Mouse (Mus musculus): ENCODE data around the gene Mink1.

Gene Mink1

DNA sequence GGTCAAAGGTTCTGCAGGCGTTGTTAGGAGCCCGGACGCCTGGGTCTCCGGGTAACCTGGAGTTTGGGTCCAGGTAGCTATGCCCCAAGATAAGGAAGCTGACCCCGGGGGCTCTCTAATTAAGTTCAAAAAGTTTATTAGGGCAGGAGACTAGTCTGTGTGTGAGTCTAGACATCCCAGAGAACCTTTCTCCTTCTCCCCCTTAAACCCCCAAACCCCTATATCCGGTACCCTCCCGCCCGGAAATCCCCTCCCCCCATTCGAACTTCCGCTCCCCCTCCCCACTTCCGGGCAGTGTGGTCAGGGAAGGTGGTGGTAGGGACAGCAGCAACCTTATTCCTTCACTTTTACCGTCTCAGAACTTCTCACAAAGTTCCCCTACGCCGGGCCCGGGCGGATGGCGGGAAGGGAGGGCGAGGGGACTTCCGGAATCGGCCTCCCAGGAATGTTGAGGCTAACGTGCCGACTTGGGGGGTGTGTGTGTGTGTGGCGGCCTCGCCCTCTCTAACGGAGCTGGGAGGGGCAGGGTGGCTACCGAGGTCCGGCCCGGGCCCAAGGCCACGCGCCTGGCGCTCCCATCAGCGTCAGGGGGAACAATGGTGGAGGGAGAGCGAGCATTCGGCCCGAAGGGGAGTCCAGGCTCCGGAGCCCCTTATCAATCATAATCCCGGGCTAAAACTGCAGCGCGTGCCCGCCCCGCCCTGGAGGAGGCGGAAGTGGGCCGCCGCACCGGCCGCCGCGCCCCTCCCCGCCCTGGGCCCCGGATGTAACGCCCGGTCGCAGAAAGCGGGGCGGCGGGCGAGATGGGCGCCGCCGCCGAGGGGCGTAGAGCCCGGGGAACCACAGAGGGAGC is 90.9 kb downstream of the Mink1 start:
- no peak for DNase-seq (ENCODE audit: low read depth)

DNA sequence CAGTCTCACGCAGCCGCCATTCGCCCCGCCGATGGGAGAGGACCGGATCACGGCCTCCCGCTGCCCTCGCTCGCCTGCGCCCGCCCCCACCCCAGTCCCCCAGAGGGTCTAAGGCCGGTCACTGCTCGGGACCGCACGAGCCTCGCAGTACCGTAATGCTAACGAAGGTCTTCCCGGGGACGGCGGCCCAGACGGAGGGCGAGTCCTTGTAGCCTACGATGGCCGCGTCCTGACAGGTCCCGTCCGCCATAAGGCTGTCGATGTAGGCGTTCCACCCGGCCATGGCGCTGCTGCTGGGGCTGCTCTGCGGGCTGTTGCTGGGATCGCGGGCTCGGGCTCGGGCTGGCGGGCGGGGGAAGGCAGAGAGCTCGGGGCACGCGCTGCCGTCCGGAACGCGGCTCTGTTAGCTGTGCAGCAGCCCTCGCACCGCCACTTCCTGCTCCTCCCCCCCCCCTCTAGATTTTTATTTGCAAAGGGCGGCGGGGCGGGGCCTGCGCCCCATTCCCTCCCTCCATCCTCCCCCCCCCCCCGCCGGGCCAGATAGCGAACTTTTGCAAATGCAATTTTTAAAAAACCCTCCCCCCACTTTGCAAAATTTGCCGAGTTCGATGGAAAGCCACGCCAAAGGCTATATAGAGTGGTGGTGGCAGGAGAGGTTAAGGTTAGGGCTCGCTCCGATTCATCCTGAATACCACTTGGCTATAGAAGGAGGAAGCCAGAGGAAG is 91.7 kb downstream of the Mink1 start, which contains the start of gene Pfn1:
TSS of gene Pfn1 (minus strand) at position 447 of the 725 bp plus-strand sequence.
- no peak for DNase-seq (ENCODE audit: low read depth)

DNA sequence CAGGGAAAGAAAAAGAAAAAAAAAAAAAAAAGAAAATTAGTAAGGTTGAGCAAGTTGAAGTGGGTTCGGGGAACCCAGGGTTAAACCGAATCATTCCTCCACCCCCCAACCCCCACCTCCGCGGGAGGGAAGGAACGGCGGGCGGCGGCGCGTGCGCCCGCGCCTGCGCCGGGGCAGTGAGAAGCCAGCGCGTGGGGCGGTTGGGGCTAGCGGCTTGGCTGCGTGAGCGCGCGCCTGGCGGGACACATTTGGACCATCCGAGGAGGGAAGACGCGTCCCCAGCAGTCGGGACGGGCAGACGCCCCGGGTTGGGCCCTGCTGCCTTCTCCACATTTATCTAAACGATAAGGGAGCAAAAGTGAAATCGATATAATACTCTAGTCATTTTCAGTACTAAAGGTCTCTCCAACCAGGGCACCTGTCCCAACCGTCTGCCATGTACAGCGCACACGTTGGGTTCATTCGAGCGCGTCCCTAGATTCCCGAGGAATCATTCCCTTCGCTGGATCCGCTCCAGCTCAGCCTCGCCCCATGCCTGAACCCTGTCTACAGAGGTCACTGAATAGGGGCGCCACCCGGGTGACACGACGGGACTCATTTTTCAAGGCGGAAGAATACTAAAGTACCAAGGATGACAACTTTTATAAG is 92.4 kb downstream of the Mink1 start:
- no peak for DNase-seq (ENCODE audit: low read depth)

DNA sequence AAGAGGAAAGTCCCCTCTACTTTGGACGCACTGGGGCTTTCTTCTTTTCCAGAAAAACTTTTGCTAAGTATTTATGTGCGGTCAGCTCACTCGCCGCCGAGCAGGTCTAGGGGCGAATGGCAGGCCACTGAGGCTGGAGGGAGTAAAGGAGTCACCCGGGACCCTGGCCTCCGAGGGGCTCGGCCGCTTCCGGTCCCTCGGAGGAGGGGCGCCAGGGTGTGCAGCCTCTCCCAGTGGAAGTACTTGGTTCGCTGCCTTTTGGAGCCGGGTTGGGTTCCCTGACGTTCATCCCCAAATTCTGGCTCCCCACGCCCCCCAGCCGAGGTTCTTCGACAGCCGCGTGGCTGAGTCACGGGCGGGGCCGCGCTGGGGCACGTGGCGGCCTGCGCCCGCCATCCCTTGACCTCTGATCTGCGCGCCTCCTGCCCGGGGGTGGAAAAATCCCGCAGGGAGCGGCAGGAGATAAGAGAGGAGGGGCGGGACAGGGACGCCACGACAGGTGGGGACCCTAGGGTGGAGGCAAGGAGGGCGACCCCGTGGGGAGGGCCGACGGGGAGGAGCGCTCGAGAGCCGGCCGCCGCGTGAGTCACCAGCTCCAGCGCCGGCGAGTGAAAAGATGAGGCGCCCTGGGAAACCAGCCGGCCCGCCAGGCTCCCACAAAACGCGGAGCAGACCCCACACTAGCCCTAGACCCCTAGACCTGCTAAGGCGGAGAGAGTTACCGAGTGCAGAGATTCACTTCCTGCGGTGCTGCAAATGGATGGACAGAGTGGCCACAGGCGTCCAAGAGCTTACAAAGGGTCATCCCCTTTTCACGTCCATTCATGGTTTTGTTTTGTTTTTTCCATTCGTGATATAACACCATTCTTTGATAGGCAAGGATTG is 93.1 kb downstream of the Mink1 start:
- DNase-seq (ENCODE audit: low read depth): no peak

DNA sequence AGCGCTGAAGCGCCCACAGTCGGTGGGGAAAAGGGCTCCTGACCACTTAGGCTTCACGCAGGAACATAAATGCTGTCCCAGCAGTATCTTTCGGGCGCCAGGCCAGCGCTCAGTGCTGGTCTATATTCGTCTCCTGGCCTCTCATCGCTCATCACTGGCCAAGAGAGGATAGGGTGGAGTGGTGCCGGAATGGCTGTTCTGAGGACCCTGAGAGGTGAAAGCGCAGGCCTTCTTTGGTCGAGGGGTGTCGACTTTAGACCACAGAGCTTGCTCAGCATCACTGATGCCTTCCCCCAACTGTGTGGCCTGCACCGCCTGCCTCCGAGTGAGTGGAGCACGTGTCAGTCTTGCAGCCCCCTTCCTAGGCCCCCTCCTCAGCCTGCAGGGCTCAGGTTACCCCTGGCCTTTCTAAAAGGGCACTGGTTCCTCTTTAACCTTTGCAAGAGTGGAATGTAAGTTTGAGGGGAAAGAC is 93.8 kb downstream of the Mink1 start:
- DNase-seq (ENCODE audit: low read depth): no peak

DNA sequence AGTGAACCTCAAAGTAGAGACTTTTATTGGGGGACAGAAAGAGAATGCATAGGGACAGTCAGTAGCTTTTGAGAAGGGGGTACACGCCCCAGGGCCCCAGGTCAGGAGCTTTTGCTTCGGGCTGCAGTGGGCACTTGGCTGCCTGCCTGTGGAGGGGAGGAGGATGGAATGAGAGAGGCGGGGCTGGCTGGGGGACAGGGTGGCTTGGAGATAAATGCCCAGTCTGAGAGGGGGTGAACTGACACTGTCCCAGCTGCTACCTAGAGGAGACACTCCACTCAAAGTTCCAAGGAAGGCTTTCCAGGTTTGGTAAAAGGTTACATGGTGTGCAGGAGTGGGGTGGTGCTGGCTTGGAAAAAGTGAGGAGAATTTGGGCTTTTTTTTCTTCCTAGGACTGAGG is 94.3 kb downstream of the Mink1 start, which contains the start of gene Eno3:
TSS of gene Eno3 (plus strand) at position 239 of the 400 bp plus-strand sequence.
- no peak for DNase-seq (ENCODE audit: low read depth)

DNA sequence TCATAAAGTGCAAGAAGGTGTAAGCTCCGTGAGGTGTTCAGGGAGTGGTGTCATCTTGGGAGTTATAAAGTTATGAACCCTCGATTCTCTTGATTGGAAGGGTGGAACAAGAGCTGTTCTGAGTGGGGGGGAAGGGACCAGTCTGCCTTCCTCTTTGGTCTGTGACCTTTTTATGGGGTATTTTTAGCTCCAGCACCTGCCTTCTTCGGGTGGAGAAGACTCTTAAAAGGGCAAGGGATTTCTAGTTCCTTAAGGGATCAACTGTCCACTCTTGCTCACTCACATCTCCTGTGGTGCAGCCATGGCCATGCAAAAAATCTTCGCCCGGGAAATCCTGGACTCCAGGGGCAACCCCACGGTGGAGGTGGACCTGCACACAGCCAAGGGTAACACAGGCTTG is 94.9 kb downstream of the Mink1 start:
- DNase-seq (ENCODE audit: low read depth): no peak

DNA sequence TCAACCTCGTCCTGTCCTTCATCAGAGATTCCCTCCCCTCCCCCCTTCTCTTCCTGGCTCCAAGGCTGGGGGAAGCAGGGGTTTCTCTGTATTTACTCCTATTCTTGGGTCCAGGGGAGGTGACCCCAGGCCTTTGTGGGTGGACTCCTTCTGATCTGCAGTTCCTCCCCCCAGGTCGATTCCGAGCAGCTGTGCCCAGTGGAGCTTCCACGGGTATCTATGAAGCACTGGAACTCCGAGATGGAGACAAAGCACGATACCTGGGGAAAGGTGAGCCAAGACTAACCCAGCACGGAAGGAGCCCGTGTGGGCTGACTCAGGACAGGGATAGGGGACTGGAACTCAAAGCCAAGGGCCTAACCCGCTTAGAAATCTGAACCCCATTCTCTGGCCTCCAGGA is 95.3 kb downstream of the Mink1 start:
- no peak for DNase-seq (ENCODE audit: low read depth)

DNA sequence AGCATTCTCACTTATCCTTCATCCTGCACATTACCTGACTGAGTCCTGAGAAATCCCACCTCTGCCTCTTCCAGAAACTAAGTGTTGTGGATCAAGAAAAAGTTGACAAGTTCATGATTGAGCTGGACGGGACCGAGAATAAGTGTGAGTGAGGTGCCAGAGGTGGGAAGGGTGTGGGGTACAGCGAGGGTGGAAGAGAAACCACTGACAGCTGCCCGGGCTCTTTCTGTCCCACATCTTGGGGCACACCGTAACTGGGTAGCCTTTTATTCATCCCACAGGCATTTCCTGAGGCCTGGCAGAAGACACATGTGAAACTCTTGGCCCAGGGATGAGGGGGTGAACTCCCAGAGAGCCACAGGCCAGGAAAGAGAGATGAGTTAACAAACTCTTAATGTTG is 95.8 kb downstream of the Mink1 start:
- no peak for DNase-seq (ENCODE audit: low read depth)

DNA sequence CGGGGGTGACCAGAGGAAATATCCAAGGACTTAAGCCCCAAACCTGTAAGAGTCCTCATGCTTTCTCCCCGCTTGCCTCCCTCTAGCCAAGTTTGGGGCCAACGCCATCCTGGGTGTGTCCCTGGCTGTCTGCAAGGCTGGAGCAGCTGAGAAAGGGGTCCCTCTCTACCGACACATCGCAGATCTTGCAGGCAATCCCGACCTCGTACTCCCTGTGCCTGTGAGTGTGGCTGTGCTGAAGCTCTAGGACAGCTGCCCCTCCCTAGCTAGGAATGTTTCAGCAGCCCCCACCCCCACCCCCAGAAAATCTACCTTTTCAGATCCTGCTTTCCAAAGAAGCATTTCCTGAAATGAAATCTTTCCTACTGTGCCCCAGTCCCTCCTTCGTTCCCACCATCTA is 96.3 kb downstream of the Mink1 start:
- no peak for DNase-seq (ENCODE audit: low read depth)

DNA sequence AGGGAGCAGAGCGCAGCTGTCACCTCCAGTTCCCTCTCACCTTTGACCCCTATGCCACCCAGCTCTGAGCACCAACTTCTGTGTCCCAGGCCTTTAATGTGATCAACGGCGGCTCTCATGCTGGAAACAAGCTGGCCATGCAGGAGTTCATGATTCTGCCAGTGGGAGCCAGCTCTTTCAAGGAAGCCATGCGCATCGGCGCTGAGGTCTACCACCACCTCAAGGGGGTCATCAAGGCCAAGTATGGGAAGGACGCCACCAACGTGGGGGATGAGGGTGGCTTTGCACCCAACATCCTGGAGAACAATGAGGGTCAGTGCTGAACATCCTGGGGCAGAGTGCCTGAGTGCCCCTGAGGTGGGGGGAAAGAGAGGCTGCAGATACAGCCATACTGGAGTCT is 97.9 kb downstream of the Mink1 start:
- DNase-seq (ENCODE audit: low read depth): no peak

DNA sequence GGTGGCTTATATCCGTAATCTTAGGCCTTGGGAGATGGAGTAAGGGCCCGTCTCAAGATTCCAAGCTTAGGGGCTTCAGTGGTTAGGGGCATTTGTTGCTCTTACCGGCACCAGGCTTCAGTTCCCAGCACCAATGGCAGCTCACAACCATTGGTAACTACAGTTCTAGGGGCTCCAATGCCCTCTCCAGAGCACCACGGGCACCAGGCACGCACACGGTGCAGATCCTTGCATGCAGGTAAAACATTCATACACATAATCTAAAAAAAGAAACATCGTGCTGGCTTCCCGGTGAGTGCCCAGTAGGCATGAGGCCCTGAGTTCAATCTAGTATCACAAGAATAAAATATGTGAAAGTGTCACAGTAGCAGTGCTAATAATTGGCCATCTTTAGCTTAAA is 100.4 kb downstream of the Mink1 start:
- no peak for DNase-seq (ENCODE audit: low read depth)

DNA sequence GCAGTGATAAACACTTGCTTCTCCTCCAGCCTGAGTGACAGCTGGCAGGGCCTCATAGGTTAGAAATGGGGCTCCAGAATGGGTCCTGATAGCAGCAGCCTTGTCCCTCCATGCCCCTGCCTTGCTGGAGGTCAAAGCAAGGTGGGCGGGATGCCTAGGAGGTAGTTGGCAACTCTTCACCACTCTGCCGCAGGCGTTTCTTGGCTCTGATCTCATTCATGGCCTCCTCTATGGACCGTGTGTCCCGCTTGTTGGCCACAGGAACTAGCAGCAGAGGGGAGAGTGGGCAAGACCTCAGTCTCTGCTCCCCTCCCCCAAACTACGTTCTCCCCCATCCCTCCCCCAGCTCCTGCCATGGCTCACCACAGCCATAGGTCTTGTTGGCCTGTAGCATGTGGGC is 101.3 kb downstream of the Mink1 start:
- no peak for DNase-seq (ENCODE audit: low read depth)
